Mouse (Mus musculus) intestine, embryonic 15.5 days (tissue): Measurements from ENCODE around the gene Nckap5. TPM values are rescaled to one million over a fixed set of nuclear protein-coding genes. Genes with fewer than 3 reads are reported as not detected.

Source experiments
- ATAC-seq: fragments of 200-750 bp; cut with Nextera tagmentation; 2 replicates; pipeline ENCODE4 v1.8.0; 2017; ENCODE audit warnings: moderate TSS enrichment, moderate library complexity
- H3K27ac ChIP-seq: fragments of 300-500 bp; sonication (generic); 2 replicates; pipeline ENCODE4 v1.5.1; 2015; ENCODE audit warnings: mild to moderate bottlenecking, inconsistent platforms
- H3K27me3 ChIP-seq: fragments of 300-500 bp; sonication (generic); replicated peaks from 2 replicates; pipeline ENCODE4 v1.6.1; 2015; ENCODE audit warnings: inconsistent platforms
- H3K36me3 ChIP-seq: fragments of 300-500 bp; sonication (generic); 2 replicates; pipeline ENCODE4 v1.6.1; 2015; ENCODE audit warnings: inconsistent platforms
- H3K4me1 ChIP-seq: fragments of 300-500 bp; sonication (generic); replicated peaks from 2 replicates; pipeline ENCODE4 v1.6.1; 2015; ENCODE audit warnings: inconsistent platforms
- H3K4me2 ChIP-seq: fragments of 300-500 bp; sonication (generic); replicated peaks from 2 replicates; pipeline ENCODE4 v1.6.1; 2015; ENCODE audit warnings: mild to moderate bottlenecking, inconsistent platforms
- H3K4me3 ChIP-seq: fragments of 300-500 bp; sonication (generic); replicated peaks from 2 replicates; pipeline ENCODE4 v1.5.1; 2015; ENCODE audit warnings: inconsistent platforms
- H3K9ac ChIP-seq: fragments of 300-500 bp; sonication (generic); 2 replicates; pipeline ENCODE4 v1.6.1; 2015; ENCODE audit warnings: inconsistent platforms
- H3K9me3 ChIP-seq: fragments of 300-500 bp; sonication (generic); 2 replicates; pipeline ENCODE4 v1.6.1; 2016; ENCODE audit warnings: inconsistent platforms
- WGBS: fragments of 180-500 bp; shearing (Covaris S2); methylation state at CpG from one replicate; pipeline ENCODE4 v1.1.7; 2015; 5-methylcytosine and 5-hydroxymethylcytosine counted together
- polyA plus RNA-seq: library from polyadenylated mRNA; unstranded; fragments of >200 nt; fragmentation: Nextera tagmentation; extraction: Ambion mirVana; gene quantifications from 2 replicates; pipeline ENCODE4 v1.2.1, GENCODE M21; 2015

The Nckap5 gene
- polyA plus RNA-seq, 1 experiment from 2014 or later = 11.4 TPM

DNA sequence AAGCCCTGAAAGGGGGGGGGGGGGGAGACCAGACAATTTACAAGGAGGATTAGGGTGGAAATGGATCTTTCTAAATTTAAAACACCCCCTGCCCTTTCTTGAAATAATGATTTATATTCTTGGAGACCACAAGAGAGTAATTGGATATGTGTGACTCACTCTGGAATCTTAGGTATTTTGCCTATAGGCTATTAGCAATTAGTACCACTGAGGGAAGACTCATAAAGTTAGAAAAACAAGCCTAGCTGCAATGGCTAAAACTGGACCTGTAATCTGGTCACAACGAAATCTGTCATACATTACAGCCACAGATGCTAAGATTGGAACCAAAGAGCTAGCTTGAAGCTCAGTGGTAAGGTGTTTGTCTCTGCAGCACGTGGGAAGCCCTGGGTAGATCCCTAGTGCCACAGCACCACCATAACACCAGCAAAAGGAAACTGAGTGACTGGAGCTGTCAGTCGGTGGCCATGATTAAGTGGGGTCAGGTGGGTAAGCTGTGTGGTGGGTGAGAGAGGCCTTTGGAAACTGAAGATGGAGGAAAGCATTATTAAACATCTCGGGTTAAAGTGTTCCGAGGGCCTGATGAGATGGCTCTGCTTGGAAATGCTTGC lies 318.7 kb downstream of the Nckap5 start:
- H3K9ac ChIP-seq = no peak overlapping the region
- ATAC-seq = no peak
- no peaks in the 10 kb centered on the region for H3K27me3 ChIP-seq
- H3K36me3 ChIP-seq = no peaks in the 10 kb centered on the region
- H3K9me3 ChIP-seq = no peaks in the 10 kb centered on the region
- no peak overlapping the region for H3K4me2 ChIP-seq
- H3K4me3 ChIP-seq = no peak overlapping the region
- no peak overlapping the region for H3K27ac ChIP-seq
- 0 out of 2 replicates have a peak, but pooled peaks cover 4% of the 10 kb centered on the region for H3K4me1 ChIP-seq
- 42% methylated on average over 5 of the region's 5 CpGs for WGBS

DNA sequence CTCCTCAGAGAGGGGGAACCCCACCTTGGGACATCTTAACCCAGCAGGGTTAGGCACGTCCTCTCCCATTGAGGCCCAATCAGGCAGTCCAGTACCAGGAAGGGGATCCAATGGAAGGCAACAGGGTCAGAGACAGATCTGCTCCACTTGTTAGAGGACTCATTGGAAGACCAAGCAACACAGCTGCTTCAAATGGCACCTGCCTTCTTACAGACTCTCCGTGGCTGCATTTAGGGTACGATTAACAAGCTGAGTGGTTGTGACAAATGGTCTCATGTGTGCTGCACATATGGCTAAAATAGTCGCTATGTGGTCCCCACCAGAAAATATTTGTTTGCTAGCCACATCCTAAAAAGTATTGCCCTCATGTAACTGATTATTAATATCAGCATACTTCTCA lies 325.9 kb downstream of the Nckap5 start:
- H3K9me3 ChIP-seq = no peaks in the 10 kb centered on the region
- no peak for ATAC-seq
- H3K36me3 ChIP-seq = no peaks in the 10 kb centered on the region
- no peak overlapping the region for H3K9ac ChIP-seq
- 85% methylated on average over 4 of the region's 4 CpGs for WGBS
- no peak overlapping the region for H3K4me2 ChIP-seq
- no peak overlapping the region for H3K27ac ChIP-seq
- no peaks in the 10 kb centered on the region for H3K27me3 ChIP-seq
- H3K4me1 ChIP-seq = no peaks in the 10 kb centered on the region
- H3K4me3 ChIP-seq = no peak overlapping the region

DNA sequence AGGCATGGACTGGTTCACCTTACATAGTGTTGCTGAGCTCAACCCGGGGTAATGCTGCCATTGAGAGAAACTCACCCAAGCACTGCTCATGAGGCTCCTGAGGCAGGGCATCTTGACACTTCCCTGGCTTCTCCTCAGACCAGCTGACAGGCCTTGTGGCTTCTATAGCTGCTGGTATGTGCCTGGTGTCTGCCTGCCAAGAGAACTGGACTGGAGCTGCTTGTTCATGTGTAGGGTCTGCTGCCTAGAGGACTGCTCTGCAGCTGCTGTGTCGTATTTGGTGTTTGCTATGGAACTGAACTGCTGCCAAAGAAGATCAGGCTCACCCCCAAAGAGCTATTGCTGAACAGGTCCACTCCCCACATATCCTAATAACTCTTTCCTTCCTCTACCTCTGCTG lies 327.9 kb downstream of the Nckap5 start:
- Histone ChIP-seq H3K4me2 (no peak overlapping the region), H3K27ac (no peak overlapping the region), H3K4me3 (no peak overlapping the region), H3K9ac (no peak overlapping the region), H3K27me3 (no peaks in the 10 kb centered on the region), H3K9me3 (no peaks in the 10 kb centered on the region), H3K4me1 (no peaks in the 10 kb centered on the region), H3K36me3 (no peaks in the 10 kb centered on the region)
- 58% methylated on average over 2 of the region's 2 CpGs for WGBS
- ATAC-seq = no peak

DNA sequence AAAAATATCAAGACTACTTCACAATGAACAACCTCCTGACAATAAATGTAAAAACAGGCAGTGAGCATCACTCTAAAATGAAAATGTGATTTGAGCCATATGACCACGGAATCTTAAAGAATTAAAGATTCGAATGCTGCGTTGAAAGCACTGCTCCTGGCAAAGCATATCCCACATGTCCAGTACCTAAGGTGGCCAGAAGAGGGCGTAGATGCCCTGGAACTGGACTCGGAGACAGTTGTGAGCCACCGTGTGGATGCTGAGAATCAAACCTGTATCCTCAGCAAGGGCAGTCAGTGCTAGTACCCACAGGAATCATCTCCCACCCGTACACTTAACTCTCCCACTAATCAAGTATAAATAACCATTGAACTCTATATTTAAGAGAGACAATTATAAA lies 333.9 kb downstream of the Nckap5 start:
- no peak overlapping the region for H3K27ac ChIP-seq
- ATAC-seq = no peak
- H3K9me3 ChIP-seq = no peaks in the 10 kb centered on the region
- H3K4me2 ChIP-seq = no peak overlapping the region
- H3K9ac ChIP-seq = no peak overlapping the region
- H3K4me3 ChIP-seq = no peak overlapping the region
- no peaks in the 10 kb centered on the region for H3K36me3 ChIP-seq
- no peaks in the 10 kb centered on the region for H3K27me3 ChIP-seq
- peaks cover 7% of the 10 kb centered on the region; the same call in 1 of the 2 replicates for H3K4me1 ChIP-seq
- 79% methylated on average over 7 of the region's 7 CpGs for WGBS

DNA sequence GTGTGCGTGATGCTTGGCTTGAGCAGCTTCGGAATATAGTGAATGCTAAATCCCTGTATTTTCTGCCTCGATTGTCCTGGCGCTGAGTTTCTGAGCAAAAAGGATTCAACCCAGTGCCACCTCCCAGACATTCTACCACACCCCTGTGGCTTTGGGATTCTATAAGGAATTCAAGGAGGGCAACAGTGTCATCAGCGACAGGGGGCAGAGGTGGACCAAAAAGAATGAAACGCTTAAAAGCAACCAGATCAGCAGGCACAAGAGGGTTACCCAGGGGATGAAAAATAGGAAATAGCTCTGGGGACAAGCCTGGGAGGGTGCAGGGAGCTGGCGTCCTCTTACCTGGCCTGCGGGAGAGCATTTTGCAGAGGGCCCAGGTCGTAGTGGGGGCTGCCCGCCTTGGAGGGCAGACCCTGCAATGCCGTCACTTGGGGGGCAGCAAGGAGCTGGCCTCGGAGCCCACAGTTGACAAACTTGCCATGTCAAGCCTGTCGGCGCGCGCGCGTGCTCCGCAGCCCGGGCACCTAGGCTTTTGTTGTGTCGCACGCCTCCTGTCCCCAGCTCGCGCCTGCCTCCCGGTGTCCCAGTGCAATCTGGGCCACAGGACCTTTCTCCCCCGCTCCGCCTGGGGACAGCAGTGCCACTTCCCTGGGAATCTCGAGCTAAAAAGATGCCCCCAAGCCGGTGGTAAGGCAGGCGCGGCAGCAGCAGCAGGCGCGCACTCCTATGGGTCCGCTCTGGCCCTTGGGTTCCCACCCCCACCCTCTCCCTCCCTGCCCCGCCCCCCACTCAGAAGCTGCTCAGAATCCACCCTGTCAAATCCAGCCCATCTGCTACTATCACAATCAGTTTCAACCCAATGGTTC lies 338.2 kb downstream of the Nckap5 start:
- H3K9me3 ChIP-seq = no peaks in the 10 kb centered on the region
- peak overlapping the region; percentile 77 for H3K4me2 ChIP-seq
- H3K4me3 ChIP-seq = peak overlapping the region; percentile 44
- peaks cover 7% of the 10 kb centered on the region; the same call in 1 of the 2 replicates for H3K4me1 ChIP-seq
- H3K27me3 ChIP-seq = no peaks in the 10 kb centered on the region
- no peaks in the 10 kb centered on the region for H3K36me3 ChIP-seq
- ATAC-seq = peak; percentile 83
- H3K9ac ChIP-seq = peak overlapping the region; percentile 15
- WGBS = 8% methylated on average over 35 of the region's 35 CpGs
- no peak overlapping the region for H3K27ac ChIP-seq

DNA sequence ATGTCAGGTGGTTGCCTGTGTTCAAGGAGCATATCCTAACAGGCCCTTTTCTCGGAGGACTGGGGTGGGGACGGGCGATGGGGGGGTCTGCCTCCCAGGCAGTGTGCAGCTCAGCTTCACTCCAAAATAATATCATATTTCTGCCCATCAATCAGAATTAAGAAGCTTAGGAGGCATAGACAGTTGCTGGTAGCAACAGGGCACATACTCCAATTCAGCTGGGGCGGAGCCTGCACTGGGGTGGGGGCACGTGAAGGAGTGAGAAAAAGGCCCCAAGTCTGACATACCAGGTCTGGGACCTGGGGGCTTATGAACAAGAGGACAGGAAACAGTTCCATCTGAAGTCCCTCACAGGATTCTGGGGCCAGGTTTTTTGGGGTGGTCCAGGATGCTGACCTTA lies 339.2 kb downstream of the Nckap5 start:
- Histone ChIP-seq H3K4me1 (peaks cover 7% of the 10 kb centered on the region; the same call in 1 of the 2 replicates), H3K36me3 (no peaks in the 10 kb centered on the region), H3K4me3 (no peak overlapping the region), H3K9me3 (no peaks in the 10 kb centered on the region), H3K9ac (no peak overlapping the region), H3K27ac (no peak overlapping the region), H3K27me3 (no peaks in the 10 kb centered on the region), H3K4me2 (no peak overlapping the region; the same call in 1 of the 2 replicates)
- ATAC-seq = no peak
- 79% methylated on average over 5 of the region's 5 CpGs for WGBS

DNA sequence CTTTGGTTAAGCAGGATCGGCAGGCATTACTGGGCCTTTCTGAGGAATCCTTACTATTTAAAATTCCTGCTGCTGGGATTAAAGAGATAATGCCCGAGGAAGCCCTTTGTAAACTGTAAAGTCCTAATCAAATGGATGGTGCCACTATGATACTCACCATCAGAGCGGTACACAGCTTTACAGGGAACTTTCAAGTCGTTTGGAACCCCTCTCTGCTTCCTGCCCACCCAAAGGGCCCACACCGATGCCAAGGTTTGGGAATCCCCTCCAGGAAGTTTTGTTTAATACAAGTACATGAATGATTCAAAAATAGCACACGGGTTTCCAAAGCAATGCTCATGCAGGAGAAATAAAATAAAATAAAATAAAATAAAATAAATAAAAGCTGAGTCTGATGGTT lies 340.3 kb downstream of the Nckap5 start:
- ATAC-seq = no peak
- Histone ChIP-seq H3K27ac (no peak overlapping the region), H3K9ac (no peak overlapping the region), H3K9me3 (no peaks in the 10 kb centered on the region), H3K27me3 (no peaks in the 10 kb centered on the region), H3K4me3 (no peak overlapping the region), H3K36me3 (no peaks in the 10 kb centered on the region), H3K4me2 (no peak overlapping the region), H3K4me1 (peaks cover 7% of the 10 kb centered on the region; the same call in 1 of the 2 replicates)
- WGBS = 45% methylated on average over 6 of the region's 6 CpGs

DNA sequence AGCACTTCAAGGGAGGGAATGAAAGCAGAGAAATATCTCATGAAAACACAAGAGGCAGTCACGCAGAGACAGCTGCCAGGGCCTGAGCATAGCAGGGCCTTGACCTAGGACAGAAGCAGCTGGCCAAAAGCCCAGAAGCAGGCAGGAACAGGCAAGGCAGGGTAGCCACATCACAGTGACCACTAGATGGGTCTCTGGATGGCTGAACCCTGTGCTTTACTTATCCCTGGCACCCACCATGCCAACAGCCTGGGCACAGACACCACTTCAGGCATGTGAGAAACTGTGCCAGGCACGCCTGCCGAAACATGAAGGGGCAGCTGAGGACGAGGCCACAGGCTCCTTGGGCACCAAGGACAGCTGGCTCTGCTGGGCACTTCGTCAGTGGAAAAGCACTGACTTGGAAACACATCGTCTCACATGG lies 345.9 kb downstream of the Nckap5 start:
- no peaks in the 10 kb centered on the region for H3K36me3 ChIP-seq
- no peaks in the 10 kb centered on the region for H3K9me3 ChIP-seq
- peaks cover 6% of the 10 kb centered on the region; the same call in 1 of the 2 replicates for H3K4me1 ChIP-seq
- no peak for ATAC-seq
- H3K4me3 ChIP-seq = no peak overlapping the region
- H3K27ac ChIP-seq = no peak overlapping the region
- H3K27me3 ChIP-seq = no peaks in the 10 kb centered on the region
- 70% methylated on average over 6 of the region's 6 CpGs for WGBS
- H3K4me2 ChIP-seq = no peak overlapping the region
- H3K9ac ChIP-seq = no peak overlapping the region

DNA sequence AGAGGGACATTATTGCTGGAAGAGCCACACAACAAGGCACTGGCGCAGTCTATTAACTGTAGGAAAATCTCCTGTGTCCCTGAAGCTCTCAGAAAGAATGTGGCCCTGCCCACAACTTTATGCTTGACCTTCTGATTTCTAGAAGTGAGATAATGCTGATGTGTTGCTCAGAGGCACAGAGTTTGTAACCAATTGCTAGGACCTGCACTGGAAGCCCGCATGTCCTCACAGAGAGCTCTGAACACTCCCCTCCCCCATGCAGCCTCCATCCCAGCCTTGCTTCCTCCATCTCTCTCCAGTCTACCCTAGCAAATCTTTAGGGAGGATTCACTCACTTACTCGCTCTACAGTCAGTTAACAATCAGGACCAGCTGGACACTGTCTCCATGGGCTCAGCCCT lies 346.9 kb downstream of the Nckap5 start:
- no peaks in the 10 kb centered on the region for H3K27me3 ChIP-seq
- no peak overlapping the region for H3K4me3 ChIP-seq
- H3K9me3 ChIP-seq = no peaks in the 10 kb centered on the region
- ATAC-seq = no peak
- no peak overlapping the region for H3K27ac ChIP-seq
- H3K9ac ChIP-seq = no peak overlapping the region
- WGBS = 81% methylated on average over 3 of the region's 3 CpGs
- peaks cover 6% of the 10 kb centered on the region; the same call in 1 of the 2 replicates for H3K4me1 ChIP-seq
- H3K4me2 ChIP-seq = no peak overlapping the region
- no peaks in the 10 kb centered on the region for H3K36me3 ChIP-seq

DNA sequence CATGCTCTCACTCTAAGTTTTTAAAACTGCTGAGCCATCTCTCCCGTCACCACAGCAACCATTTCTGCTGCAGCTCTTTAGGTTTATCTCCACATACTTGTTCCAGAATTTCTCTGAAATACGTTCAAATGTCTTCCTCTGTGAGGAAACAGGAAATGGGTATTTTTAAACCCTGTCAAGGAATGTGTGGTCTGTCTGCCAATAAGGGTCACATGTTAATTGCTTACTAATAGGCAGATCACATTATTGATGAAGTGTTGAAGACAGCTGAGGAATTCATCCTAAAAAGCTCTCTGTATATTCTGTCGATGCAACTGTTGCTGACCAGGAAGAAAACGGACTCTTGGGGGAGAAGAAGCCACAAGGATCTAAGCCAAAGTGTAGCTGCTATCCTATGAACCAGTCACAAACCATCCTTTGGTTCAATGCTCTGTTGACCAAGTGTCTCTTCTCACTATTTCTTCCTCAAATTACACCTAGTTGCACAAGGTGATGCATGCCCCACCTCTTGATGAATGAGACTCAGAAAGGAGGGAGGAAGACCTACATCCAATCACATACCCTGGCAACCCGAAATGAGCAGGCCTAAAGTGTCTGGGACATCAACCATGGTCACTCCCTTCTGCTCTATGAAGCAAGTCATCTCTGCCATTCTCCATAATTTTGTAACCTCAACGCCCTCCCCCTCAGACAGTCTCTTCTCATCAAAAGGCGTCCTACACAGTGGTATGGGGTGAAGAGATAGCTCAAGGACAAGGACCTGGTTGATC lies 349.0 kb downstream of the Nckap5 start:
- 65% methylated on average over 7 of the region's 7 CpGs for WGBS

DNA sequence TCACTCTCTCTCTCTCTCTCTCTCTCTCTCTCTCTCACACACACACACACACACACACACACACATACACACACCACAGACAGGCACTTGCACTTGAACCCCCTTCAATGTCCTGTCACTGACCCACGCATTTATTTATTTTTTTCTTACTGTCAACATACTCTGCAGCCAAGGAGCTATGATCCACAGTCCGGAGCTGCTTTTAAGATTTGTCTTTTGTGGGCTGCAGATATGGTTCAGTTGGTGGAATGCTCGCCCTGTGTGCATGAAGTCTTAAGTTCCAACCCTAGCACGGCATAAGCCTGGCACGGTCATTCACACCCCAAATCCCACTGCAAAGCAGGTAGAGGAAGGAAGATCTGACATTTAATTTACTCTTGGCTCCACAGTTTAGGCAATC lies 357.6 kb downstream of the Nckap5 start:
- H3K4me2 ChIP-seq = no peak overlapping the region
- 58% methylated on average over 5 of the region's 5 CpGs for WGBS
- no peaks in the 10 kb centered on the region for H3K36me3 ChIP-seq
- 0 out of 2 replicates have a peak, but pooled peaks cover 2% of the 10 kb centered on the region for H3K4me1 ChIP-seq
- H3K4me3 ChIP-seq = no peak overlapping the region
- H3K9me3 ChIP-seq = no peaks in the 10 kb centered on the region
- no peak overlapping the region for H3K27ac ChIP-seq
- H3K27me3 ChIP-seq = no peaks in the 10 kb centered on the region
- ATAC-seq = no peak
- no peak overlapping the region for H3K9ac ChIP-seq

More for the DNA sequence above, 349.0 kb downstream of the Nckap5 start:
- Histone ChIP-seq H3K27me3 (no peaks in the 10 kb centered on the region), H3K27ac (no peak overlapping the region), H3K4me1 (peaks cover 6% of the 10 kb centered on the region; the same call in 1 of the 2 replicates), H3K9me3 (no peaks in the 10 kb centered on the region), H3K4me2 (no peak overlapping the region), H3K4me3 (no peak overlapping the region), H3K9ac (no peak overlapping the region), H3K36me3 (no peaks in the 10 kb centered on the region)
- ATAC-seq = no peak

DNA sequence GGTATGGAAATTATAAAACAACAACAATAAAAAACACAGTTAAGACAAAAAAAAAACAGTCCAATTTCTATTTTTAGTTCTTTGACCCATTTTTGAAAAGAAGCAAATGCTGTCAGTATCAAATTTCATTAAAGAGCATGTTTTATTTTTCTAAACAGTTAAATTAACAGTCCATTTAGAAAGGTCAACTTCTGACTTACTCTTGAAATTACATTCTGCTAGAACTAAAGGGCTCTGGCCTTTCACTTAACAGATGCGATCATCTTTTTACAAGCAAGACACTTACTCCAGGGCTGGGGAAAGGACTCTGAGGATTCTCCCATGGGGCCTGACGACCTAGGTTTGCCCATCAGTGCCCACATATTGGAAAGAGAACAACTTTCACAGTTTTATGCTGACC lies 359.2 kb downstream of the Nckap5 start:
- Histone ChIP-seq H3K4me1 (0 out of 2 replicates have a peak, but pooled peaks cover 2% of the 10 kb centered on the region), H3K4me2 (no peak overlapping the region), H3K27me3 (no peaks in the 10 kb centered on the region), H3K9ac (no peak overlapping the region), H3K9me3 (no peaks in the 10 kb centered on the region), H3K4me3 (no peak overlapping the region), H3K36me3 (no peaks in the 10 kb centered on the region), H3K27ac (0 out of 2 replicates have a peak overlapping the region, but pooled peaks have one; percentile 51)
- 53% methylated on average over 2 of the region's 2 CpGs for WGBS
- no peak for ATAC-seq
